Mouse (Mus musculus) kidney, embryonic 14.5 days (tissue): ENCODE results near the gene Aff1. TPM values are rescaled to one million over a fixed set of nuclear protein-coding genes. Genes with fewer than 3 reads are reported as not detected.

Experiments
- ATAC-seq: fragments of 200-750 bp; cut with Nextera tagmentation; 2 replicates; pipeline ENCODE4 v1.8.0; 2017; ENCODE audit warnings: moderate number of reproducible peaks, mild to moderate bottlenecking, moderate TSS enrichment, moderate library complexity; ENCODE audit not compliant: low FRiP score, low TSS enrichment
- H3K27ac ChIP-seq: fragments of 300-500 bp; sonication (generic); 2 replicates; pipeline ENCODE4 v1.5.1; 2014; ENCODE audit warnings: low read depth, mild to moderate bottlenecking, low read length, moderate library complexity, mixed read lengths
- H3K27me3 ChIP-seq: fragments of 300-500 bp; sonication (generic); 2 replicates; pipeline ENCODE4 v1.6.1; 2014; ENCODE audit warnings: mild to moderate bottlenecking, low read length; ENCODE audit not compliant: control insufficient read depth, insufficient read depth
- H3K36me3 ChIP-seq: fragments of 300-500 bp; sonication (generic); 2 replicates; pipeline ENCODE4 v1.6.1; 2014; ENCODE audit warnings: low read length, mixed read lengths; ENCODE audit not compliant: control insufficient read depth, insufficient read depth
- H3K4me1 ChIP-seq: fragments of 300-500 bp; sonication (generic); 2 replicates; pipeline ENCODE4 v1.6.1; 2014; ENCODE audit warnings: low read length, mixed read lengths; ENCODE audit not compliant: control insufficient read depth, insufficient read depth
- H3K4me2 ChIP-seq: fragments of 300-500 bp; sonication (generic); replicated peaks from 2 replicates; pipeline ENCODE4 v1.6.1; 2014; ENCODE audit warnings: low read depth, mild to moderate bottlenecking, low read length
- H3K4me3 ChIP-seq: fragments of 300-500 bp; sonication (generic); 2 replicates; pipeline ENCODE4 v1.5.1; 2014; ENCODE audit warnings: mild to moderate bottlenecking, low read length
- H3K9ac ChIP-seq: fragments of 300-500 bp; sonication (generic); 2 replicates; pipeline ENCODE4 v1.6.1; 2014; ENCODE audit warnings: low read depth, mild to moderate bottlenecking, low read length, moderate library complexity
- H3K9me3 ChIP-seq: fragments of 300-500 bp; sonication (generic); 2 replicates; pipeline ENCODE4 v1.6.1; 2016; ENCODE audit warnings: low read length; ENCODE audit not compliant: control insufficient read depth
- WGBS: fragments of 180-500 bp; shearing (Covaris S2); extraction: QIAGEN DNeasy Blood & Tissue Kit; methylation state at CpG from one replicate; pipeline ENCODE4 v1.1.7; 2014; 5-methylcytosine and 5-hydroxymethylcytosine counted together
- polyA plus RNA-seq: library from polyadenylated mRNA; unstranded; fragments of >200 nt; fragmentation: Nextera tagmentation; extraction: Ambion mirVana; gene quantifications from 2 replicates; pipeline ENCODE4 v1.2.1, GENCODE M21; 2014

Aff1 gene
- polyA plus RNA-seq, 1 experiment from 2014 or later = 14.4 TPM

GRCm38 (mm10) chr5:103803927-103804590, 111.9 kb downstream of the Aff1 start:
- Histone ChIP-seq H3K9ac (no peak overlapping the region), H3K4me2 (no peak overlapping the region), H3K36me3 (no peaks in the 10 kb centered on the region), H3K9me3 (no peaks in the 10 kb centered on the region), H3K4me3 (no peak overlapping the region), H3K4me1 (peaks cover 5% of the 10 kb centered on the region; the same call in 1 of the 2 replicates), H3K27ac (no peak overlapping the region), H3K27me3 (no peaks in the 10 kb centered on the region)
- WGBS = 28% methylated on average over 8 of the region's 8 CpGs
- ATAC-seq = peak; percentile 76; the same call in 1 of the 2 replicates

DNA sequence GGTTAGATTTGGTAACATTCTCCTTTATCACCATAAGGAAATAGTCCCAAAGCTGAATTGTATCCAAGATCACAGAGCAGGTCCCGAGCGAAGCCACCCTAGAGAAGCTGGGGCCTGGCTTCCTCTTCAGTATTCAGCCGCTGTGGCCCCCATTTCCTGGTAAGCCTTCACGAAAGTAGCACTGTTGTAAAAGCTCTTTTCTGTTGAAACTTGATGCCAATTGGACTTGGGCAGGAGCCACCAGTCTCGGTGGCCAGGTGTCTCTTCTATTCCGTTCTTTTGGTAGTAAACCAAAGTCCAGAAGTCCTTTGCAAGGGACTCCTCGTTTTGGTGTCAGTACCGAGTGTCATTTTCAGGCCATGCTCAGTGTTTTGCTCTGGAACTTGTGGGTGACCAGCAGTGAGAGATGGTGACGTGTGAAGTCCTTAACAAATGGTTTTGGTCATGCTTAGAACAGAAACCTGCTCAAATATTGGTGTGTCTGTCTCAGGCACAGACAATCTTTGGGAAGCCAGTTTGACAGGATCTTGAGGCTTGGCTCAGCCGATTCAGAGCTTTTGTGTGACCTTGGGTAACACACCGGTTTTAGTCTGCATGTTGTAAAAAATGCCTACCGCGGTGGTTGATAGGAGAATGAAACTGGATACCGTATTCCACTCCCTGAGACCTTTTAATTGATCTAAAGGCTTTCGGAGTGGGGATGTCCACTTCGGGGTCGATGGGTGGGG, 114.8 kb downstream of the Aff1 start:
- no peak for ATAC-seq
- WGBS = 41% methylated on average over 17 of the region's 17 CpGs
- Histone ChIP-seq H3K9ac (no peak overlapping the region), H3K4me1 (peaks cover 5% of the 10 kb centered on the region; the same call in 1 of the 2 replicates), H3K4me3 (no peak overlapping the region), H3K36me3 (no peaks in the 10 kb centered on the region), H3K4me2 (no peak overlapping the region), H3K27ac (no peak overlapping the region), H3K27me3 (no peaks in the 10 kb centered on the region), H3K9me3 (no peaks in the 10 kb centered on the region)

DNA sequence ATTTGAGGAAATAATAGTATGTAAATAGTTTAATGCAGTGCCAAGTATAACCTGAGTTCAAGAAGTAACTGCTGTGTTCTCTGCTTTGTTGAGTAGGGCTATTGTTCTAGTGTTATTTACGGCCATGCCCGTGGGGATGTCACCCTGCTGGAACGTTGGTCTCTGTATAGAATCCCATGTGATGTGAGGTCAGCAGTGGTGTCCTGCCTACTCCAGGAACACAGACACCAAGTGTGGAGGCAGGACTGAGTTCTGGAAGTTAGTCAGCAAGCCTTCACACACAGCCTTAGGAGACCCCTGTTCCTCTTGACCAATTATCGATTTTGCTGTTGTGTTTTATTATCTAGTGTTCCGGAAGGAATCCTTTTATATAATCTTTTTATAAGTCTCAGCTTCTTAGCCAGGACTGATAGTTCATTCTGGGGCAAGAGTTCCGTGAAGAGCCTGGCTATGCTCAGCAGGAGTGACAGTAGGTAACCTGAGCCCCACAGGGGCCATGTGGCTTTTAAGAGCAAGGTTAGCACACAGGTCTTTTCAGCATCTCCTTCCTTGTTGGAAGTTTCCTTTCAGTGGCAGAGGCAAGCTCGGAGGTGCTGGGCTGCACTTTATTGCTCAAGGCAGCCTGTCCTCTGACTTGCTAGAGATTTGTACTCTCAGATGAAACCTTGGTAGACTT, 115.6 kb downstream of the Aff1 start:
- H3K27ac ChIP-seq = no peak overlapping the region
- ATAC-seq = no peak
- H3K36me3 ChIP-seq = no peaks in the 10 kb centered on the region
- H3K4me2 ChIP-seq = no peak overlapping the region
- WGBS = 32% methylated on average over 7 of the region's 7 CpGs
- H3K27me3 ChIP-seq = no peaks in the 10 kb centered on the region
- H3K9ac ChIP-seq = no peak overlapping the region
- no peak overlapping the region for H3K4me3 ChIP-seq
- peaks cover 5% of the 10 kb centered on the region; the same call in 1 of the 2 replicates for H3K4me1 ChIP-seq
- no peaks in the 10 kb centered on the region for H3K9me3 ChIP-seq

- no peak for ATAC-seq
- H3K9ac ChIP-seq = no peak overlapping the region
- no peaks in the 10 kb centered on the region for H3K9me3 ChIP-seq
- no peaks in the 10 kb centered on the region for H3K27me3 ChIP-seq
- peaks cover 11% of the 10 kb centered on the region for H3K4me1 ChIP-seq
- no peak overlapping the region for H3K27ac ChIP-seq
- no peak overlapping the region for H3K4me3 ChIP-seq
- 90% methylated on average over 7 of the region's 7 CpGs for WGBS
- H3K36me3 ChIP-seq = no peaks in the 10 kb centered on the region
- no peak overlapping the region for H3K4me2 ChIP-seq
Observed at GRCm38 (mm10) chr5:103809674-103810330, 117.6 kb downstream of the Aff1 start.

GRCm38 (mm10) chr5:103813291-103813690, 121.1 kb downstream of the Aff1 start:
- Histone ChIP-seq H3K27me3 (no peaks in the 10 kb centered on the region), H3K36me3 (no peaks in the 10 kb centered on the region), H3K27ac (no peak overlapping the region), H3K9ac (no peak overlapping the region), H3K4me1 (peaks cover 7% of the 10 kb centered on the region; the same call in 1 of the 2 replicates), H3K9me3 (no peaks in the 10 kb centered on the region), H3K4me2 (no peak overlapping the region), H3K4me3 (no peak overlapping the region)
- 79% methylated on average over 5 of the region's 5 CpGs for WGBS
- no peak for ATAC-seq

- Histone ChIP-seq H3K27me3 (no peaks in the 10 kb centered on the region), H3K27ac (no peak overlapping the region), H3K4me1 (peaks cover 7% of the 10 kb centered on the region; the same call in 1 of the 2 replicates), H3K36me3 (no peaks in the 10 kb centered on the region), H3K9me3 (no peaks in the 10 kb centered on the region), H3K4me3 (no peak overlapping the region), H3K4me2 (no peak overlapping the region), H3K9ac (no peak overlapping the region)
- 78% methylated on average over 12 of the region's 12 CpGs for WGBS
- no peak for ATAC-seq
Observed at GRCm38 (mm10) chr5:103813997-103814542, 121.9 kb downstream of the Aff1 start.

GRCm38 (mm10) chr5:103814551-103815248, 122.5 kb downstream of the Aff1 start:
- H3K27ac ChIP-seq = no peak overlapping the region; the same call in 1 of the 2 replicates
- H3K4me3 ChIP-seq = no peak overlapping the region
- peaks cover 7% of the 10 kb centered on the region; the same call in 1 of the 2 replicates for H3K4me1 ChIP-seq
- ATAC-seq = no peak
- no peaks in the 10 kb centered on the region for H3K27me3 ChIP-seq
- no peak overlapping the region for H3K4me2 ChIP-seq
- no peaks in the 10 kb centered on the region for H3K36me3 ChIP-seq
- no peaks in the 10 kb centered on the region for H3K9me3 ChIP-seq
- 43% methylated on average over 16 of the region's 16 CpGs for WGBS
- no peak overlapping the region for H3K9ac ChIP-seq

DNA sequence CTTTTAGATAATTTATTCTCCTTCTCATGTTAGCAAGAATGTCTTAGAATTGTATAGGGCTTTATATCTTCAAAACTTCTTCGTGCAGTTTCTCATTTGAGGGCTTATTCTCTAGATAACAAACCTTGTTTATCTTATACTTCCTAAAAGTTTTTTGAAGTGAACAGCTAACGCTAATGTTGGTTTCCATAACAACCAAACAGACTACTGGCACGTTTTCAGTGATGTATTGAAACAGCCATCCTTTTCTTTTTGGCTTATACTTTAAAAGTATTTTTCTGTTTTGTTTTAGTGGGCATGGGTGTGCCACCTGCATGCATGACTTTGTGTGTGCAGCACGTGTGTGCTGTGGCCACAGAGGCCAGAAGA, 123.1 kb downstream of the Aff1 start:
- no peaks in the 10 kb centered on the region for H3K36me3 ChIP-seq
- H3K27ac ChIP-seq = no peak overlapping the region
- no peaks in the 10 kb centered on the region for H3K27me3 ChIP-seq
- WGBS = 64% methylated on average over 4 of the region's 4 CpGs
- H3K9ac ChIP-seq = no peak overlapping the region
- H3K4me2 ChIP-seq = no peak overlapping the region
- H3K4me3 ChIP-seq = no peak overlapping the region
- no peaks in the 10 kb centered on the region for H3K9me3 ChIP-seq
- peaks cover 7% of the 10 kb centered on the region; the same call in 1 of the 2 replicates for H3K4me1 ChIP-seq
- ATAC-seq = no peak
